Mouse (Mus musculus) midbrain, embryonic 10.5 days (tissue): ENCODE data around the gene Dlgap4. TPM values are rescaled to one million over a fixed set of nuclear protein-coding genes. Genes with fewer than 3 reads are reported as not detected.

Source experiments
- DNase-seq: peaks from one replicate; pipeline ENCODE4 v3.0.0-alpha.2; 2017; ENCODE audit warnings: low spot score
- H3K27ac ChIP-seq: fragments of 300-500 bp; sonication (generic); replicated peaks from 2 replicates; pipeline ENCODE4 v1.5.1; 2016; ENCODE audit warnings: mild to moderate bottlenecking
- H3K27me3 ChIP-seq: fragments of 300-500 bp; sonication (generic); 2 replicates; pipeline ENCODE4 v1.6.1; 2016; ENCODE audit warnings: low read depth, mild to moderate bottlenecking; ENCODE audit not compliant: poor library complexity, severe bottlenecking
- H3K36me3 ChIP-seq: fragments of 300-500 bp; sonication (generic); 2 replicates; pipeline ENCODE4 v1.6.1; 2016; ENCODE audit warnings: mild to moderate bottlenecking, moderate library complexity
- H3K4me1 ChIP-seq: fragments of 300-500 bp; sonication (generic); 2 replicates; pipeline ENCODE4 v1.6.1; 2016
- H3K4me3 ChIP-seq: fragments of 300-500 bp; sonication (generic); 2 replicates; pipeline ENCODE4 v1.5.1; 2016; ENCODE audit warnings: mild to moderate bottlenecking, moderate library complexity
- H3K9me3 ChIP-seq: fragments of 300-500 bp; sonication (generic); replicated peaks from 2 replicates; pipeline ENCODE4 v1.6.1; 2016; ENCODE audit warnings: mild to moderate bottlenecking
- WGBS: fragments of 180-500 bp; shearing (Covaris S2); methylation state at CpG from one replicate; pipeline ENCODE4 v1.1.7; 2016; 5-methylcytosine and 5-hydroxymethylcytosine counted together
- polyA plus RNA-seq: library from polyadenylated mRNA; unstranded; fragments of >200 nt; fragmentation: Nextera tagmentation; extraction: Ambion mirVana; gene quantifications from 2 replicates; pipeline ENCODE4 v1.2.1, GENCODE M21; 2016

The Dlgap4 gene
- polyA plus RNA-seq, 1 experiment from 2014 or later = 128 TPM

DNA sequence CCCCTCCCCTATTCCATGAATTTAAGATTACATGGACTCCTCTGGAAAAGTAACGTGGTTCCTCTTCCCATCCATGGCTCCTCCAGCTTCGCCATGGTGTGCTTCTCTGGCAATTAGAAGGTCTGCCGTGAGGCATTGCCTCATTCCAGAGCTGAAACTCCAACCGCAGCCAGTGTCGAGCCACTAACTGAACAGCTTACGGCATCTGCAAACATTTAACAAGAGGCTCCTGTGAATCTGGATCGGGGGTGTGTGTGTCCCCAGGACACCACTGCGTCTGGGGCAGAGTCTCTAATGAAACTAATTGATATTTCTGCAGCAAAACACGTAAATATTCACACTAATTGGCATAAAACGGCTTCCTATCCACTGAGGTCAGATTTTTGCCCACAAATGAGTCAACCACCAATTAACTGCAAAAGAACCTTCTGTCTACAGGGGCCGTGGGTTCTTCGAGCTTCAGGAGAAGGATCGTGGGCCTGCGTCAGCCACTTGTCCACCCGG is 18.5 kb upstream of the Dlgap4 start:
- 84% methylated on average over 15 of the region's 15 CpGs for WGBS
- Histone ChIP-seq H3K36me3 (no peaks in the 10 kb centered on the region), H3K4me3 (no peak overlapping the region), H3K4me1 (no peaks in the 10 kb centered on the region), H3K27ac (no peak overlapping the region), H3K27me3 (no peaks in the 10 kb centered on the region), H3K9me3 (no peaks in the 10 kb centered on the region)
- DNase-seq = no peak

DNA sequence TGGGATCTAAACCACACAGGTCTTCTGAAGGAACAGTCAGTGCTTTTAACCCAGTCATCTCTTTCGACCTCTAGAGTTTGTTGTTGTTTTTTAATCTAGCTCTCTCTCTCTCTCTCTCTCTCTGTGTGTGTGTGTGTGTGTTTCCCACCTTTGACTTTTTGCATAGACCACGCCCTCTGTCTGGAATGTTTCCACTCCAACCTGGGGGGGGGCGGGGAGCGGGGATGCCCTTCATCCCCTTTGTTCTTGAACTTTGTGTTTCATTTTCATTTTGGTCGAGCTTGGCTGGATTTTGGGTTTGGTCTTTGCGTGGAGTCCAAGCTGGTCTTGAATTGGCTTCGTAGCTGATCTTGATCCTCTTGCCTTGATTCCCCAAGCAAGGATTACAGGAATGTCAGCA is 10.9 kb upstream of the Dlgap4 start:
- H3K4me1 ChIP-seq = no peaks in the 10 kb centered on the region
- H3K4me3 ChIP-seq = no peak overlapping the region
- no peaks in the 10 kb centered on the region for H3K36me3 ChIP-seq
- H3K9me3 ChIP-seq = no peaks in the 10 kb centered on the region
- no peaks in the 10 kb centered on the region for H3K27me3 ChIP-seq
- DNase-seq = no peak
- WGBS = 84% methylated on average over 7 of the region's 7 CpGs
- H3K27ac ChIP-seq = no peak overlapping the region

DNA sequence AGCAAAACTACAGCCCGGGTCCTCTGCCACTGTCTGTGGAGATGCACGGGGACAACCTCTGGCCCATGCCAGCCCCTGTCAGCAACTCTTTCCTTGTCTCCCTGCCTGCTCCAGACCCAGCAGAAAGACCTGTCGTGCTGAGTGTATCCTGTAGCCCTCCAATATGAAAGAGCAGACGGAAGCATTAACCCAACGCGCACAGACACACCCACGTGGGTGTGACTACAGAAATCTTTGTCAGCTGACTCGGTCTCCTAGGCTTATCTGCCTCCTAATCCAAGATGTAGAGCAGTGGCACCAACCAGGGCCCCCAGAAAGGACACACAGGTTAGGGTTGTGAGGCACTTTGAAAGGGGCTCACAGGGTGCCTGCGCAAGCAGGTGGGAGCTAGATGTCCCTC is 9.8 kb upstream of the Dlgap4 start:
- Histone ChIP-seq H3K4me3 (no peak overlapping the region), H3K36me3 (no peaks in the 10 kb centered on the region), H3K27me3 (0 out of 2 replicates have a peak, but pooled peaks cover 5% of the 10 kb centered on the region), H3K4me1 (no peaks in the 10 kb centered on the region), H3K27ac (no peak overlapping the region), H3K9me3 (no peaks in the 10 kb centered on the region)
- no peak for DNase-seq
- 89% methylated on average over 9 of the region's 9 CpGs for WGBS

DNA sequence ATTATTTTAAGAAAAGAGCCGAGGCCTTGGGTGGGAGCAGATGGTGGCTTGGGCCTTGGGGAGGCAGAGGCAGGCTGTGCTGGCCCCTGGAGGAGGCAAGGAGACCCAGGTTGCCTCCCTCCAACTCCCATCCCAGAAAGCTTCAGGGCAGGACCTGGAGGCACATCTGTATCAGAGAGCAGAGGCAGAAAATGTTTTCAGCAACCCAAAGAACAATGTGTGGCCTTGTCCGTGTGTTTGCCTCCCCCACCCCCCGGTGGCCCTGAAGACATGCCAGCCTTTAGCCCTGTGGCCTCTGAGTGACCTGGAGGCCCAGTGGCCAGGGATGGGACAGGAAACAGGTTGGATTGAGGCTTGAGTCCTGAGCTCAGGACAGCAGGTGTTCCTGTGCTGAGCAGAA is 8.4 kb upstream of the Dlgap4 start:
- WGBS = 72% methylated on average over 3 of the region's 3 CpGs
- Histone ChIP-seq H3K4me1 (no peaks in the 10 kb centered on the region), H3K27me3 (peaks cover 7% of the 10 kb centered on the region; the same call in 1 of the 2 replicates), H3K9me3 (no peaks in the 10 kb centered on the region), H3K27ac (no peak overlapping the region), H3K36me3 (no peaks in the 10 kb centered on the region), H3K4me3 (no peak overlapping the region)
- DNase-seq = no peak

DNA sequence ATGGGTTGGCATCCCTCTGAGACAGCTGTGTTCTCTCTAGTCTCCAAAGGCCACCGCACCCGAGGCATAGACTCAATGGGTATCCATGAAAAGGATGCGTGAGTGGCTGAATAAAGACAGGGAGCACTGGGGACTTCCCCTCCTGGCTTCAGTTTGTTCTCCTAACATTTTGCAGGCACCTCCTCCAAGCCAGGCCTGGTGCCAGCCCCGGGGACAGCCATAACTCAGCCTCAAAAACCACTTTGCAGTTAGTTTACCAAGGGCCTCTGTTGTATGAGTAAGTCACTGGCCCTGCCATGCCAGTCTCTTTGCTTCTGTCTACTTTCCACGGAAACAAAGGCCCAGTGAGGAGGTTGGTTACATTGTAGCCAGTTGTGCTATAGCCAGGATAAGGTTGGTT is 7.5 kb upstream of the Dlgap4 start:
- WGBS = 85% methylated on average over 5 of the region's 5 CpGs
- Histone ChIP-seq H3K4me3 (no peak overlapping the region), H3K9me3 (no peaks in the 10 kb centered on the region), H3K36me3 (no peaks in the 10 kb centered on the region), H3K4me1 (no peaks in the 10 kb centered on the region), H3K27me3 (peaks cover 13% of the 10 kb centered on the region), H3K27ac (no peak overlapping the region)
- no peak for DNase-seq

DNA sequence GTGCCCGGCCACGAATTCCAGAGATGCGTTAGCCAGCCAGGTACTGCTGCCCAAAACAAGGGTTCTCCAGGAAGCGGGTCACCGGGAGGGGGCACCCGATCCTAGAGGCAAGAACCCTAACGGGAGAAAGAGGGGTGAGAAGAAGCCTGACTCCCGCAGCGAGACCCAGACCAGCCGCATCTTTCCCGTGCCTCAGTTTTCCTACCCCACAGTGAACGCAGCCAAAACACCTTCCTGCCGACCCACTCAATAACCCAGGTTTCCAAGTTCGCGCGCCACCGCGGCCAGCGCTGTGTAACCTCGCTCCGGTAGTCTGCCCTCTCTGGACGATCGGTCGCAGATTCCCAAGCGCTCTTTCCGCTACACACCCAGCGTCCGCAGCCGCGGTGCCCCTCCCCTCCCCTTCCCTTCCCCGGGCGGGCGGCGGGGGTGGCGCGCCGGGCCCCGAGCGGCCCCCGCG is 394 bp upstream of the Dlgap4 start:
- H3K27me3 ChIP-seq = peaks cover 75% of the 10 kb centered on the region
- DNase-seq = no peak
- H3K9me3 ChIP-seq = no peaks in the 10 kb centered on the region
- under 1% methylated on average over 39 of the region's 41 CpGs for WGBS
- peak overlapping the region; percentile 78 for H3K27ac ChIP-seq
- peak overlapping the region; percentile 73 for H3K4me3 ChIP-seq
- peaks cover 36% of the 10 kb centered on the region for H3K4me1 ChIP-seq
- no peaks in the 10 kb centered on the region for H3K36me3 ChIP-seq

DNA sequence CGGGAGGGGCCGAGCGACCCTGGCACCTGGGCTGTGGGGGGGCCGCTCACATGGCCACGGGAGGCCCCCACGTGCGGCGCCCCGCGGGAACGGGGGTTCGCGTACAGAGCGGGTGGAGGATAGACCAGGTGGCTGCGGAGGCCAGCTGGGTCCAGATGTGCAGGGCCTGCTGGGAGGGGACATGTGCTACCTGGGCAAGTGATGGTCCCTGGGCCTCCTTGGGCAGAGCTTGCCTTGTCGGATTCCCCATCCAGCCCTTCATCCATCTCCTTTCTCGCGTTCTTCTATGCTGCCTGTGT is 702 bp downstream of the Dlgap4 start:
- H3K4me3 ChIP-seq = peak overlapping the region; percentile 73
- peak; percentile 36 for DNase-seq
- peaks cover 82% of the 10 kb centered on the region for H3K27me3 ChIP-seq
- H3K36me3 ChIP-seq = no peaks in the 10 kb centered on the region
- H3K9me3 ChIP-seq = no peaks in the 10 kb centered on the region
- H3K4me1 ChIP-seq = peaks cover 36% of the 10 kb centered on the region
- WGBS = 3% methylated on average over 18 of the region's 18 CpGs
- H3K27ac ChIP-seq = peak overlapping the region; percentile 78

DNA sequence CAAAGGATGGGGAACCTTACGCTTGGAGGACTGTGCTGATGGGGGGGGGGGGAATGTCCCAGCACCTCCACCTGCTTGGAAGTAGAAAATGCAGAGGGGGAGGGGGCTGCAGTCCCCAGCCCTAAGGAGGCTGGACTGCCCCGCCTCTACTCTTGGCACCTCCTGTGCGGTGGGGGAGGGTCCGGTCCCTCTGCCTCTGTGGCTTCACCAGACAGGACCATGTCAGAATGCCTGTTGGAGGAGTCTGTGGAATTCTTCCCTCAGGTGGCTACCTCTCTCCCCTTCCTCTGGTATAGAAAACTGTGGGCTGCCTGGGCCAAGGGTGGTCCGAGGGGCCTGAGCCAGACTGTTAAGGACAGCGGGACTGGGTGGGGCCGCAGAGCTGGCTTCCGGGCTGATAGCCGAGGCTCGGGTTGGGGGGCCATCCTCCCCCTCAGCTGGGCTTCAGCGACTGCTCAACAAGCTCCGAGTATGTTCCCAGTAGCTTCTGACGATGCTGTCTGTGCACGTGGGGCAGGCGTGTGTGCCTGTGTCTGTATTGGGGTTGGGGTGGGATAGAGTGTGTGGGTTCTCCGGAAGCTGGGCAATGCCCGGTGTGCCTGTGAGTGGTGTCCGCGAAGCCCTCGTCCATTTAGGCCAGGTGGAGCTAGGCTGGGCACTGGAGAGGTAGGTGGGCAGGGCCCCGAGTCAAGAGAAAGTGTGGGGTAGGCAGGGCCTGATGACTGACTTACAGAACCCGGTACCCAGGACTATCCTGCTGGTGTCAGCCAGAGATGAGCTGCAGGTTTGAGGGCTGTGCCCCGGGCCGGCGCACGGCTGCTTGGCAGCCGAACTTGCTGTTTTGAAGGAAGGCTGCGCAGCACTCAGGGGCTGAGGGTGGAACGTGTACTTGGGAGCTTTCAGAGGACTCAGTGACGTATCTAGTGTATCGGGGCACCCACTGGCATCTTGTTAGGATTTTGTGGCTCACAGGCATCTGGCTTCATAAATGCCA is 1.5 kb downstream of the Dlgap4 start:
- H3K27ac ChIP-seq = no peak overlapping the region
- no peaks in the 10 kb centered on the region for H3K36me3 ChIP-seq
- peak overlapping the region; percentile 73 for H3K4me3 ChIP-seq
- H3K27me3 ChIP-seq = peaks cover 82% of the 10 kb centered on the region
- peak; percentile 22 for DNase-seq
- WGBS = 10% methylated on average over 31 of the region's 31 CpGs
- no peaks in the 10 kb centered on the region for H3K9me3 ChIP-seq
- peaks cover 36% of the 10 kb centered on the region for H3K4me1 ChIP-seq

DNA sequence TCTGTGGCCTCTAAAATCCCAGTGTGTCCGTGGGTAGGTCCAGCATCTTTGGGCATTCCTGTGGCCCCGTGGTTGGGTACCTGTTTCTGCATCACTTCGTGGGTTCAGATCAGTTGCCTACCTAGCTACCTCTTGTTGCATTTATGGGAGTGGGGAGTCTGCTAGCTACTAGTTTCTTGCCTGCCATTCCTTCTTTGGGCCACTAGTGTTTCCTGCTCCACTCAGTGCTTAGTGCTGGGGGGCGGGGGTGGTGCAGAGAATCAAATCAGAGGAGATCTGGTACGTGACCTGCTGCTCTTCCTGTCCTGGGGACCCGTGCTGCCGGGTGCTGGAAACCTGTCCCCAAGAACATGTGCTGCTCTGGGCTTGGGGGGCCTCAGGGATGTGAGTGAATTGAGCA is 3.0 kb downstream of the Dlgap4 start:
- 84% methylated on average over 7 of the region's 7 CpGs for WGBS
- H3K36me3 ChIP-seq = no peaks in the 10 kb centered on the region
- peaks cover 70% of the 10 kb centered on the region for H3K27me3 ChIP-seq
- no peak overlapping the region for H3K27ac ChIP-seq
- no peaks in the 10 kb centered on the region for H3K9me3 ChIP-seq
- H3K4me3 ChIP-seq = no peak overlapping the region
- DNase-seq = no peak
- H3K4me1 ChIP-seq = peaks cover 36% of the 10 kb centered on the region

DNA sequence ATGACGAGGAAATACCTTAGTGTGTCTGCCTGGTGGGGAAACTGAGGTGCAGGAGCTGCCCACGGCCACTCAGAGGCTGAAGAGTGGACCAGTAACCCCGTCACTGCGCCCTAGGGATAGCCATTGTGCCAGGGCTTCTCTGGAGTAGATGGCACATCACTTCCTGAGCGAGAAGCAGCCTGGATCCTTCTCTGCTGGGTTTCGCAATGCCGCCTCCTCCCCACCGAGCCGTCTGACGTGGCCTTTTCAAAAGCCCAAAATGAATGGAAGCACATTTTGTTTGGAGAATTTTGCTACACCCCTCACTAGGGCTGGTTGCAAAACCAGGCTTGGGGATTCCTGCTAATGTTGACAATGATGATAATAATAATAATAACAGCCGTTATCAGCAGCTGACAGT is 4.0 kb downstream of the Dlgap4 start:
- no peak for DNase-seq
- H3K4me1 ChIP-seq = peaks cover 36% of the 10 kb centered on the region
- WGBS = 39% methylated on average over 11 of the region's 11 CpGs
- peaks cover 60% of the 10 kb centered on the region for H3K27me3 ChIP-seq
- no peaks in the 10 kb centered on the region for H3K36me3 ChIP-seq
- H3K9me3 ChIP-seq = no peaks in the 10 kb centered on the region
- no peak overlapping the region for H3K27ac ChIP-seq
- no peak overlapping the region for H3K4me3 ChIP-seq

DNA sequence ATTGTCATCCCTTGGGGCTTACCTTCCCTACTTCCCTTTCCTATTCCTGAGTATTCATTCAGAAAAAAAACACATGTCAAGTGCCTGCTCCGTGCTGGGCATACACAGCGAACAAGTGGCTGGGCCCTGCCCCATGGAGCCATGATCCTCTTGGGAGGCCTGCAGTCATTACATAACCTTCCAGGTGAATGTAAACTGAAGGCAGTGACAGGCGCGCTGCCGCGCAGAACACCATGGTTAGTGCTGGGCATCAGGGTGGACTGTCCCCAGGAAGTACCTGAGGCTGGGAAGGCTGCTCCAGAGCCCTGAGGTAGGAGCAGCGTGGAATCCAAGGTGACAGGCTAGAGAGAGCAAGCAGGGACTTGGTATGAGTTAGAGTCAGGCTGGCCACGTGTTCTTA is 7.4 kb downstream of the Dlgap4 start:
- H3K4me1 ChIP-seq = peaks cover 10% of the 10 kb centered on the region
- peaks cover 28% of the 10 kb centered on the region for H3K27me3 ChIP-seq
- 90% methylated on average over 8 of the region's 8 CpGs for WGBS
- no peak for DNase-seq
- H3K27ac ChIP-seq = no peak overlapping the region
- no peaks in the 10 kb centered on the region for H3K36me3 ChIP-seq
- no peaks in the 10 kb centered on the region for H3K9me3 ChIP-seq
- H3K4me3 ChIP-seq = no peak overlapping the region

DNA sequence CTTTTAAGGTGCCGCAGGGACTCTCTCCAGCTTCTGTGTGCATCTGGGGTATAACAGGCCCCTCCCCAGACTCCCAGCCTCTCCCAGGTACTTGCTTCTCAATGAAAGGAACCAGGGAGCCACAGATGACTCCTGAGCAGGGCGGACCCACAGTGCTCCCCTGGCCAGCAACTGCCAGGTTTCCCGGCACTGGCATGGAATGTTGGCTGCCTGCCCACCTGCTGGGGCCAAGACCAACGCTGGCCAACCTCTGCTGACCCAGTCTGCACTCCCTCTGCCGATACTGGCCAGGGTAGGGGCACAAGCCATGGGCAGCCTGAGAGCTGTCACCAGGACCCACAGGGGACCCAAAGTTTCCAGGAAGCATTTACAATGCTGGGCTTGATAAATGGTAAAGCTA is 7.9 kb downstream of the Dlgap4 start:
- Histone ChIP-seq H3K27me3 (peaks cover 22% of the 10 kb centered on the region), H3K4me1 (peaks cover 10% of the 10 kb centered on the region), H3K4me3 (no peak overlapping the region), H3K36me3 (no peaks in the 10 kb centered on the region), H3K27ac (no peak overlapping the region), H3K9me3 (no peaks in the 10 kb centered on the region)
- WGBS = 64% methylated on average over 5 of the region's 5 CpGs
- DNase-seq = no peak

DNA sequence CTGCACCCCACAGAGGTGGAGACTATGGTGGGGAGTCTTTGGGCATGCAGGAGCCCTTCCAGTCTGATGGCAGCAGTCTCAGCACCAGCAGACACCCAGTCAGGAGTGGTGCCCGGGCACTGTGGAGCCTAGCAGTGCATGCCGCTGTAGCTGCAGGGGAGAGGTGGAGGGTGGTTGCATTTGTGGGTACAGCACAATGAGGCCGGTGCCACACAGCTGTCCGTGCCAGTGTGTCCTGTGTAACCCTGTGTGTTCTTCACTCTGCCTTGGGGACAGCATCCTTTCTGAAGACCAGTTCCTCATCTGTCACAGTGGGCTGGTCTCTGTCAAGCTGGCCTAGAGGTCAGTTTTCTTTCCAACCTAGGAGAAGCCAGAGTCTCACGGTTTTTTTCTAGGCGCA is 8.7 kb downstream of the Dlgap4 start:
- Histone ChIP-seq H3K27me3 (peaks cover 15% of the 10 kb centered on the region), H3K9me3 (no peaks in the 10 kb centered on the region), H3K4me1 (peaks cover 3% of the 10 kb centered on the region), H3K36me3 (no peaks in the 10 kb centered on the region), H3K27ac (0 out of 2 replicates have a peak overlapping the region, but pooled peaks have one; percentile 38), H3K4me3 (no peak overlapping the region)
- 88% methylated on average over 6 of the region's 6 CpGs for WGBS
- no peak for DNase-seq
